Mouse (Mus musculus): ENCODE data around the gene Mcrip1.
"Not testable (repeated sequence)": the region's sequence is repeated elsewhere in the genome, so short reads cannot be mapped to it uniquely, and the experiment has no call there.

The Mcrip1 gene

DNA sequence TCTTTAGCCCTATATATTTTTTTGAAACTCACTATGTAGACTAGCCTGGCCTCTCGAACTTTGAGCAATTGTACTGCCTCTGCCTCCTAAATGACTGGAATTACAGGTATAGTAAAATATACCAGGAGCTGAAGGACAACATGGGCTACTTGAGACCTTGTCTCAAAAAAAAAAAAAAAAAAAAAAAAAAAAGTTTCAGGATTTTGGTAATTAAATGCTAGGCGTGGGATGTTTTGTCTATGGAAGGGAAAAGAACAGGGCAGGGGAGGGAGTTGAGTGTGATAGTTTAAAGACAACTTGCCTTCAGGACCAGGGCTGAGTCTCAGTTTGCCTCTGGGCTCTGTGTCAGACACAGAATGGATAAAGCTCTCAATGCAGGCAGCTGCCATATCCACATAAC, 25.5 kb upstream of the Mcrip1 start:
- DNase-seq (ENCODE audit: low read depth, low spot score) = no peak

DNA sequence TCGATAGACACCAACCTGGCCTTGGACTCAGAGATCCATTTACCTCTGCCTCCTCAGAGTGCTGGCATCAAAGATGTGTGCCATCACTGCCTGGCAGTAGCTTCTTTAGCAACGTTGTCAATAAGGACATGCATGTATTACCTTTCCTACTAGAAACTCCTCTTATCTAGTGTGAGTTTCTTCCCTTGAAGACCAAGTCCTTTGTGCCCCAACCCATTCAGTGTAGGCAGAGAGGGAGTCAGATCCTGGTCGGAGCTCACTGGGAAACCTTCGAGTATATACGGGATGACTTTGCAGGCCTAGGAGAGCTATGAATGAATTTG, 24.7 kb upstream of the Mcrip1 start:
- DNase-seq (ENCODE audit: low read depth, low spot score) = no peak

DNA sequence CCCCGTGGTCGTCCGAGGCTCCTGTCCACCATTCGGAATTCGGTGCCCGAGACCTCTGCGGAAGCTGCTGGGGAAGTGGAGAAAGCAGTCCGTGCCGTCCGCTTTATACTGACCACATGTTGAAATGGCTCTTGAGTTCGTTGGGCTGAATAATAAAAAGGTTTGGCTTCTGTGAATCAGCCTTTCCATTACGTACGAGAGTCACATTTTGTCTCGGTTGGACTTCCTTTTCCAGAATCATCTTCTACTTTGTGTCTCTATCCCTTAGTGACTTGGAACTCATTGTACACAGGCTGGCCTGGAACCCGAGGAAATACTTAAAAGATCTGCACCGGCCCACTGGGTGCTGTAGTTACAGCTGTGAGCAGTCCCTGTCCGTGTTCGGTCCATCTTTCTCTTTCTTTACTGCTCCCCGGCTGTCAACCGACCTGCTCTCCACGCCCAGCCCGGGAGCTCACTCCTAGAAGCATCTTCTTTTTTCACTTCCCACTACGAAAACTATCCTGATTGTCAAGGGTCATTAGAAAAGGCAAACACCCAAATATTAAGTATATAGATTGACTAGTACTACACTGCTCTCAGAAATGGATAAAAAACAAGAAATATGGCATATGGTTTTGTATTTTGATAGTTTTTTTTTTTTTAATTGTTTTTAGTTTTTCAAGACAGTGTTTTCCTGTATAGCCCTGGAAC, 24.2 kb upstream of the Mcrip1 start:
- peak; percentile 87 for DNase-seq (ENCODE audit: low read depth, low spot score)

DNA sequence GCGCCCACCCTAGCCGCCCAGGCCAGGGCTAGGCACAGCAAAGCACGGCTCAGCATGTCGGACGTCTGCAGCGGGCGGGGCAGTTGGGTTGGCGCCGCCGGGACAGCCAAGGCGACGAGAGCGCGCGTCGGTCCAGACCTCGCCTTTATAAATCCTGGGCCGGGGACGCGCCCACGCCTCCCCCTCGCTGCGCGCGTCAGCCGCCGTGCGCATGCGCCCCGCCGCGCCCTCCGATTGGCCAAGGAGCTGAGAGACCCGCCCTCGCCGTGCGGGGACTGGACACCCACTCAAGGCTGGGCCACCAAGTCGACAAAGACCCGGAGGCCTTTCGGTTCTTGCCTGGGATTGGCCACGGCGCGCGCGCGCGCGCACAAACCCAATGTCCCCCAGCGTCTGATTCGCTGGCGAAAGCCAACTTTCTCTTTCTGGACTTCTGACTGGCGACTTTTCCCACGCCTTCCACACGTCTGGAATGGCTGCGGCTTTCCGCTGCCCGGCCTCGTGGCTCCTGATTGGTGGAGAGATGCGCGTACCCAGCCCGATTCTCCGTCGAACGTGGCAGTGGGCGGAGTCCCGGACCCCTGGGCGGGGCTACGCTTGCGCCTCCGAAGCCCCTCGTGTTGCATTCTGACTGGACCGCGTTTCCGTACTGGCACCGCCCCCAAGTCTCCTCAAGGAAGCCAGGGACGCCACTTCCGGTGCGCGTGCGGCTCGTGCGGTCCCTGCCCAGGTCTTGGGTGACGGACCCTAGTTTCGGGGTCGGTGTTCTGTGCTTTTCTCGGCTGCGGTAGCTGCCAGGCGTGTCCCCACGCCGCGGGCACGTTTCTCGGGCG, 23.4 kb upstream of the Mcrip1 start, which contains the start of gene P4hb:
Gene P4hb (minus strand): TSS at position 502 of the 833 bp plus-strand sequence.
- peak; percentile 100 for DNase-seq (ENCODE audit: low read depth, low spot score)

DNA sequence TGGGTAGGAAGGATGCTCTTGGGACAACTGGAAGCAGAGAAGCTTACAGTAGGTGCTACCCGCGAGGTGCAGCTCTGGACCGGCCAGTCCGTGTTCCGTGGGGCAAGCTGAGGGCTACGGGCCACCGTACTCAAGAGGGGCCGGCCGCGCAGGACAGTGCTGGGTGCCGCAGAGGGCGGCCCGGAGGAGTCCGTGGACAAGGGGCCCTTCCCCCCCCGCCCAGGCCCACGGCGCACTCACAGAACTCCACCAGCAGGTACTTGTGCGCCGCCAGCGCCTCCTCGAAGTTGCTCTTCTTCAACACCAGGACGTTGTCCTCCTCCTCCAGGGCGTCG, 22.9 kb upstream of the Mcrip1 start:
- no peak for DNase-seq (ENCODE audit: low read depth, low spot score)

DNA sequence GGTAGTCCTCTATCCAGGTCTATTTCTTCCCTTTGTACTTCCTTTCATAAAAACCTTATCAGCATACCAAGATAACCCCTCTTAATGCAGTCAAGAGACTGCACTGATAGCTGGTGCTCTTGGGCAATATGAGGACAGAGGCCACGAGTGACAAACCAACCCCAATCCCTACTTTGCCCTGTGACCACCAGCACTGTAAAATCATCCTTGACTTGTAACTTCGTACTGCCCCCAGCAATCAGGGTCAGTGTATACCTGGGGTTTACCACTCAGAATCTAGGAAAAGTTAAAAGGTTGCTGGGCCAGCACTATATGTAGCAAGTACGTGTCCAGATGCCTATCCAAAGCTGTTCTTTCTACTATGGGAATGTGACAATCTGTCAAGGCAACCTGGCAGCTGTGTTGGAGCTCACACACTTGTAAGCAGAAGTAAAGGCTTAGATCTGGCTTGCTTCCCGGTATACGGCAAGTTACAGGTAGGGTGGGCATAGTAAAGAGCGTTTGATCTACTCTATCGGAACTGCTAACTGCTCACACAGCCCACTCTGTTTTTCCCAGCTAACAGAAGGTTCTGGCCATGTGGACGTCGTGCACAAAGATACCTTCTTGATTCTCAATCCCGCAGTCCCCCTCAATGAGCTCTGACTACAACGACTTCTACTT, 22.4 kb upstream of the Mcrip1 start:
- DNase-seq (ENCODE audit: low read depth, low spot score) = no peak

DNA sequence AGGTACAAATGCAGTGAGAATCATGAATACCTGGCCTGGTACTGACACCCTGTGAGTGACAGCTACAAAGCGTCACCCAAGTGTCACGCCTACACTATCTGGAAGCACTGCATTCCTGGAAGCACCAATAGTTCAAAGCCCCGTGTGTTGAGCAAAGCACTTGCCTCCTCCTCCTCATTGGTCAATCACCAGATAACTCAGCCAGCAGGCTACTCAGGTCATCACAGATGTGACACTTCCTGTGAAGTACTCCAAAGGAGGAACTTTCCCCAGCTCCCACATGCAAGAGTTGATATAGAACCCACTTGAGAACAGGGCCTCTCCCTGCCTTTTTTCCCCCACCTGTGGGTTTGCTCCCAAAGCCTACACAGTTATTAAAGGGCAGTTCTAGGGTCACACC, 21.6 kb upstream of the Mcrip1 start:
- no peak for DNase-seq (ENCODE audit: low read depth, low spot score)

DNA sequence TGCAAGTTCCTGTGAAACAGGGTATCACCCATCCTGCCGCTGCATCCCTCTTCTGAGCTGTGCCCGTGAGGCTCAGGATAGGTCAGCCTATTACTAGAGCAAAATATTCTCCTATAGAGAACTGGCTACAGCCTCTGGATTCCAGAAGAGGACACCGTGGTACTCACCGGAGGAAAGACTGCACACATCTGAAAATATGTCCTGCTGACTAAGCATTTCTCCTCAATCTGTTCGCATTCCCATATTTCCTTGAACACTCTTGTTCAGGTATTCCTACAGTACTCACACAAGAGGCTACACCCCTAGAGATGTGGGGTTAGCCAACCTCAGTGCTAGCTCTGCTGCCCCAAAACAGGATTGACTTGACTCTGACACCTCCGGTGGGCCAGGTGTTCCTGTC, 18.8 kb upstream of the Mcrip1 start:
- DNase-seq (ENCODE audit: low read depth, low spot score) = no peak

DNA sequence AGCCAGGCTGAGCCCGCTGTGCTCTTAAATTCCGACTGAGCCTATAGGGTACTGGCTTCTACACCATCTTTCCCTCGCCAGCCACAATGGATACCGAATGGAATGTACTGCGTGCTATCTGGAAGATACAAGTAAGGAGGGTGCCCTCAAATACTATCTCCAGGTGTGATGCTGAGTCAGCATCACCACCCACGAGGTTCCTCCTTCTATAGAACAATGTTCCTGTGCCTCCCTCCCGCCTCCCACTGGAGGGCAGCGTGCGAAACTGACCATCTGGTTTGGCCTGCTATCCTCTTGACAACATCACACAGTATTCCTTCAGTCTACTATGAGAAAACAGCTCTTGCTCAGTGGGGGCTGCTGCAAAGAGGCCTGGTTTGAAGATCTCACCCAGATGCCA, 15.6 kb upstream of the Mcrip1 start:
- no peak for DNase-seq (ENCODE audit: low read depth, low spot score)

DNA sequence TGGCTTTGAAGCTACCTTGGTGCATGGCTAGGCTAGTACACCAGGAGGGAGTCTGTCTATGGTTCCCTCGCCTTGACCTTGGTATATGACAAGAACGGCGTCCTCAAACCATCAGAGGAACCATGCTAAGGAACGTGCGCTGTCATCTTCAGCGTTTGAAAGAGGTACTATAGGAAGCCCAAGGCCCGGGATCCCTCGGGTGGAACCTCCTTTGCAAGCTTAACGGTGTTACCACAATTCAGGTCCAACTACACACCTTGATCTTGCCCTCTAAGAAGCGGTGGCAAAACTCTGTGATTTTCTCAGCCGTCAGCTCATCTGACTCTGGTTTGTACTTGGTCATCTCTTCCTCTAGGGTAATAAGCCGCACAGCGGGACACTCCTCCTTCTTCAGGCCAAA, 13.4 kb upstream of the Mcrip1 start:
- DNase-seq (ENCODE audit: low read depth, low spot score) = no peak

DNA sequence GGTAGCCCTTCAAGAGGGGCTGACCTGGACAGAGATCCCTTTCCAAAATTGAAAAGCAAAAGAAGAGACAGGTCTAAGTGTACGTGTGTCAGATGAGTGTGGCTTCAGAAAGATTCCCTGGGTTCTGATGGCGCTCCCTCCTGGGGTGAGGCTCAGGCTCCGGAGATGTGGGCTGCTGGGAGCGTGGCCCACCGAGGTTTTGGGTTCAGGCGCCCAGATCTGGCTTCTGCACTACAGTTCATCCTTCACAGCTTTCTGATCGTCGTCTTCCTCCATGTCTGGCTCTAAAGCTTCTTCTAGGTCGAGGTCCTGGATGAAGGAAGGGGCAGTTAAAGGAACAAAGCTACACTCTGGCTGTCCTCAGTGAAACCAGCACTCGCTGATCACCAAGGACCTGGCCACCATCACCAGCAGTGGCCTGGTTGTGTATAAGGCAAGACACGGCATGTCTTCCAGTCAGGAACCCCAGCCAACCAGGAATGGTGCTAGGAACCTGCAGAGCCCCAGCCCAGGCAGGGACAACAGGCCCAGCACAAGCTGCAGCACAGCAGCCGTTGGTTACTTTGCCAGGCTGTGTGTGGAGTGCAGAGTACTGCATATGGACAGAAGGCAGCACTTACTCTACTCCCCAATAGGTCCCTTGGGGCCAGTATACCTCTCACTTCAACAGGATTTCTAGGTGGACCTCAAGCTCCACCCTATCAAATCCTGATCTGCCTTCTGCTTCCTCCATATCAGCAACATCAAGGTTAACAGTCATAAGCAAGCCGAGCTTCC, 11.6 kb upstream of the Mcrip1 start:
- DNase-seq (ENCODE audit: low read depth, low spot score) = no peak

DNA sequence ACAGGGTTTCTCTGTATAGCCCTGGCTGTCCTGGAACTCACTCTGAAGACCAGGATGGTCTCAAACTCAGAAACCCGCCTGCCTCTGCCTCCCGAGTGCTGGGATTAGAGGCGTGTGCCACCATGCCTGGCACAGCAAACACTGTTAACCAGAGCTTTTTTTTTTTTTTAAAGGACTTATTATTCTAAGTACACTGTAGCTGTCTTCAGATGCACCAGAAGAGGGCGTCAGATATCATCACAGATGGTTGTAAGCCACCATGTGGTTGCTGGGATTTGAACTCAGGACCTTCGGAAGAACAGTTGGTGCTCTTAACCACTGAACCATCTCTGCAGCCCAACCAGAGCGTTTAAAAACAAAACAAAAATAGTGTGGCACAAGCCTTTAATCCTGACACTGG, 9.3 kb upstream of the Mcrip1 start:
- DNase-seq (ENCODE audit: low read depth, low spot score) = not testable (repeated sequence)

DNA sequence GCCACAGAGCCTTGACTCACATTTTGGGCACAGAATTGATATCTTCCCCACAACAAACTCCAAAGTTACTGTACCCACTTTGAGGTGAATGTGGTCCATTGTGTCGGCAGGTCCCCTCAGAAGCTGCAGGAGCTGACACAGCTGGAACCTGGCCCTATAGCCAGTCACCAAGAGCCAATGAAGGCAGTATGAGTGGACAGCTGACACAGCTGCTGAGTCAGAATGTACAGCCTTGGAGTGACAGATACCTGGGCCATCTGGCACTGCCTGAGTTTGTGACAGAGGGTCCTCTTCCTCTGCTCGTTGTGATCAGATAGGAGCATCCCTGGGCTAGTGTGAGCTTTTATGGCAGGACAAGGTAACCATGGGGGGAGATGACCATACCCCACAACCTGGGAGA, 5.7 kb upstream of the Mcrip1 start:
- no peak for DNase-seq (ENCODE audit: low read depth, low spot score)

DNA sequence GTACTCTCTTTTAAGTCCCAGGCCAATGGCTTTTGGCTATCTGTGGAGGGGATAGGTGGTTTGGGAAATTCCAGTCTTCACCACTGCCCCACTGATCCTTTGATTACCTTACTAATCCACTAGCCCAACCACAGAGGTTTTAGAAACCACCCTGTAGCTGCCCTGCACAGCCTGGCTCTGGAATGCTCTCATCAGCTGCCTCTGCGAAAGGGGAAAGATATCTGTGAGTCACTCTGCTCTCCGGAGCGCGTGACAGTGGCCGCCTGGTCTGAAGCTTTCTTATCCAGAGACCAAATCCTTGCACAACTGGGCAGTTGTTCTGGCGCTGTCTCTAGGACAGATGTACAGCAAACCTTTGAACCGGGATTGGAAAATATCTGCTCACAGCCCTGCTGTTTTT, 5.3 kb upstream of the Mcrip1 start:
- DNase-seq (ENCODE audit: low read depth, low spot score) = no peak

DNA sequence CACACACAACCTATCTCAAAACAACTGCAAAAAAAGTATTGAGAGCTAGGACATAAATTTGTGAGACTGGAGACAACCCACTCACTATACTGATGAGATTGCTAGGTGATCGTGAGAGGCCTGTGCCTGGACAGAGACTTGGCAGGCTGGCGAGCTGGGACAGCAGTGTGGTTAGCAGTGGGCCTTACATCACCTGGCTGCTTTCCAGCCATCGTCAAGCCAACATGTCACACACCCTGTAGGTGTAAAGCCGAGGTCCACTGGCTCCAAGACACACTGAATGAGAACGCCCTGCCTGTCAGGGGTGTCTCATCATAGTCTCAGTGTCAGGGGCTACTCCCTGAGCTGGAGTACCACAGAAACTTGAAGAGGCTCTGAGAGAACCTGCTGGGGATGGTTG, 3.2 kb upstream of the Mcrip1 start:
- DNase-seq (ENCODE audit: low read depth, low spot score) = no peak

DNA sequence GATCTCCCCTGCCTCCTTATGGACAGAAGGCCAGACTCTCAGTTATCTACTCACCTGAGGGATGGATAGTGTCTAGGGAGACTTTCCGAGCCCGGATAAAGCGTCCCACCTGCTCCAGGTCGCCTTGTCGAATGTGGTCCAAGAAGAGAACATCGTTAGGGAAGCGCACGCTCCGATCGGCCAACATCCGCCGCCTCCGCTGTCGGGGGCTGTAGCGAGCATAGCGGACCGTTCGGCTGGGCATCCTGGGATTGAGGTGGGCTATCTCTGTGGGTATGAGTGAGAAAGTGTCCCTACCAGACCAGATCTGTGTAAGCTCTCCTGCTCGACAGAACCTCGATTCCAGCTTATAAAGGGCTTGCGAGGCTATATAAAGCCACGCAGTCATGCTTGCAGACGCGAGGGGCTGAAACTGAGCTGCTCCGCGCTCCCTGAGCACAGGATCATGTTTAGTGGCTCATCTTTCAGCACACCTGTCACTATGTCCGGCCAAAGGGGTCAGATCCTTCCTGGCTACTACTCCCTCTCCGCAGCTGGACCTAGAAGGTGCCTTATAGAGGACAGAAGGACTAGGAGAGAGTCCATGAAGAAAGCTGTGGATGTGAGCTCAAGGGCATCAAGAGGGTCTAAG, 1.4 kb upstream of the Mcrip1 start, which contains the start of gene Ppp1r27:
Gene Ppp1r27 (minus strand): TSS at position 323 of the 631 bp plus-strand sequence.
- no peak for DNase-seq (ENCODE audit: low read depth, low spot score)

DNA sequence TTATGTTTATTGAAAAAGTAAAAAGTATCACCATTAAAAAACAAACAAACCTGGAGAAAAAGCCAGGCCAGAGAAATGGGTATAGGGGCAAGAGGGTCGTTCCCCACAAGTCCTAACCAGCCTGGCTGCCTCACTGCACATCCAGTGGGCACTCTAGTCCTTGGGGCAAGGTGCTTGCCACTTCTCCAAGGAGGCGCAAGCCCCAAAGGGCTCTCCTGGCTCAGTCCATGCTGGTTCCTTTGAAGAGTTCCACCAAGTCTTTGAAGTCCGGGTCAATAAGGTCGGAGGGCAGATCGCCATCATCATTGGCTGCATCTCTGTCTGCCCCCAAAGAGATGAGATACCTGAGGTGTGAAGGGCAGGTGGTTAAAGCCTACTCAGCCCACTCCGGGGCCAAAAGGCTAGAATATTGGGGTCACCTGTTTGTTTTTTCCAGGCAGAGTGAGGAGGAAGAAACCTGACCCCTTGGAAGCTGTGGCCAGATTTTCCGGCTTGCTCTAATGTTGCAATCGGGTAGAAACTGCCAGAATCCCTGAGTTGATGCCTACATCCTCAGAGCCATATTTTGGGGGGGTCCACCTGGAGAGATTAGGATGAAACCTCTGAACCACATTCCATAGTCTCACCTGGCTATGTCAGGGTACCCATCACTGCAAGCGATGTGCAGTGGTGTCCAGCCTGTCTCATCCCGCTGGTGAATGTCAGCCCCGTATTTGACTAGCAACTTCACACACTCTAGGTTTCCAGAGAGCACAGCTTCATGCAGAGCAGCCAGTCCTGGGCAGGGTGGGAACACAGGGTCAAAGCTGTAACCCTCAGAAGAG, 671 bp upstream of the Mcrip1 start:
- DNase-seq (ENCODE audit: low read depth, low spot score) = no peak

DNA sequence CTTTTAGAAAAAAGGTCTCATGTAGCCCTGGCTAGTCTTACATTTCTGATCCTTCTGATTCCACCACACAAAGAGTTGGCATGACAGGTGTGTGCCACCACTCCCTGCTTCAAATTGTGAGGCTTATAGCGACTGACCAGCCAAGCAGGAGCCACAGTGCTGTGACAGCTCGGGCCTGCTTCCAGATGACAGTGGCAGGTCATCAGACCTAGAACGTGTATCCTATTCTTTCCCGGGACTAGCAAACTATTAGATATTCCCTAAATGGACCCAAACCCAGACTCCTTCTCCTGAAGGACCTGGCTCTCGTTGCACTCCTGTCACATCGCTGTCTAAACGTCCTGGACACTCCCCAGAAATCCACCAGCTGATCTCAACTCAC, 750 bp downstream of the Mcrip1 start:
- DNase-seq (ENCODE audit: low read depth, low spot score) = no peak

DNA sequence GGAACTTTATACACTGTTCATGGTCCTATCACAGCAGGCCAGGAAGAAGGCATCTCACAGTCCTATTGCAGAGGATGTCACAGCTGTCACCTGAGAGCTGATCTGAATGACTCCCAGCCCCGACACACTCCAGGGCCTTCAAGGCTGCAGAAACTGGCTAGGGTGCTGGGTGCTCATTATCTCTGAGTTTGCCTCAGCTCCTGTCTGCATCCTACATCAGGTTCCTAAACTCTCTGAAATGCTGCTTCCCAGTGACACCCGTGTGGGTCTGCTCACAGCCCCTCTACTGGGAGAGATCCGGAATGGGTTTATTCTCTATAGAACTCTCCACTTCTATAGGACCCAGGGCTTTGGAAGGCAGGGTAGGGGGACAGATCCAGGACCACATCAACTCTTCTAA, 1.3 kb downstream of the Mcrip1 start:
- DNase-seq (ENCODE audit: low read depth, low spot score) = no peak

DNA sequence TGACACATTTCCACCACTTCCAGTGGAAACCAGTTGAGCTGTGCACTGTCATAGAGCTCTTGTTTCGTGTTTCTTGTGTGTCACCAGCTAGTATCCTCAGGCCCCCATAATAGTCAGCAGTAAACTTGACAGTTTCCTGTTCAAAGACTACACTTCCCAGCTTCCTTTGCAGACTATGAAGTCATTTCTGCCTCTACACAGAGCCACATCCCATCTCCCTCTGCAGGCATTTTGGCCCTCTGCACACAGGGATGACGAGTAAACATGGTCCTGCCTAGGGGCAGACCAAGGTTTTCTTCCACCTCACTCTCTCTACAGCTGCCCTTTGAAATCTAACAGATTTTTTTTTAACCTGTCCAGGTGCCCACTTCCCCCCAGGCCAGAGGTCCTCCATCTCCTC, 2.1 kb downstream of the Mcrip1 start:
- DNase-seq (ENCODE audit: low read depth, low spot score) = peak; percentile 31

DNA sequence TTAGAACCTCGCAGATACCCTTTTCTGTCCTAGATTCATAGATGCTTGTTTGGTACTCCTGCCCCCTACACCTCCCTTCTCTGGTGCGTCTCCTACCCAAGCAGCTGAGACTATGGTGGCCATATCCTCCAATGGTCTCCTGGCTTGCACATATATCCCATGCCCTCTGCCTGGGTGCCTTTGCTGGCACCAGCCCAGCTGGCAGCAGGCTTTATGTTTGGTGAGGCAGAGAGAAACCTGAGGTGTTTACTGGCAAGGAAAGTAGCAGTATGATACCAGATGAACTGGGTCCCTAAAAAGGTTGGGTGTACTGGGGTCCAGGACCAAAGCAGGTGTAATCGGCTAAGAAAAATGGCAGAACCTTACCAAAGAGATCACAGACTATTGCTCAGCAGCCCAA, 3.6 kb downstream of the Mcrip1 start:
- DNase-seq (ENCODE audit: low read depth, low spot score) = no peak
